Mouse (Mus musculus): ENCODE results near the gene Kiss1.
"Not testable (repeated sequence)": the region's sequence is repeated elsewhere in the genome, so short reads cannot be mapped to it uniquely, and the experiment has no call there.

The Kiss1 gene

GRCm38 (mm10) chr1:133317149-133317548 lies 4.5 kb upstream of the Kiss1 start:
- DNase-seq (ENCODE audit: low spot score), result no peak

- no peak for DNase-seq (ENCODE audit: low spot score)
These were observed 1.7 kb downstream of the Kiss1 start for GRCm38 (mm10) chr1:133323333-133323732.

- no peak for DNase-seq (ENCODE audit: low spot score)
These were observed 4.3 kb downstream of the Kiss1 start for GRCm38 (mm10) chr1:133325951-133326350.

- DNase-seq (ENCODE audit: low spot score), result no peak
These were observed 5.4 kb downstream of the Kiss1 start for GRCm38 (mm10) chr1:133327094-133327493.

GRCm38 (mm10) chr1:133328299-133328795 lies 6.7 kb downstream of the Kiss1 start:
- no peak for DNase-seq (ENCODE audit: low spot score)

- no peak for DNase-seq (ENCODE audit: low spot score)
These were observed 7.4 kb downstream of the Kiss1 start for GRCm38 (mm10) chr1:133328896-133329637.

- DNase-seq (ENCODE audit: low spot score), result no peak
These were observed 7.9 kb downstream of the Kiss1 start for GRCm38 (mm10) chr1:133329638-133329964.

- no peak for DNase-seq (ENCODE audit: low spot score)
These were observed 9.5 kb downstream of the Kiss1 start for GRCm38 (mm10) chr1:133331142-133331541.

GRCm38 (mm10) chr1:133332656-133333430 lies 11.2 kb downstream of the Kiss1 start:
- DNase-seq (ENCODE audit: low spot score), result no peak

- no peak for DNase-seq (ENCODE audit: low spot score)
These were observed 12.3 kb downstream of the Kiss1 start for GRCm38 (mm10) chr1:133333937-133334336.

- not testable (repeated sequence) for DNase-seq (ENCODE audit: low spot score)
These were observed 18.7 kb downstream of the Kiss1 start for GRCm38 (mm10) chr1:133340403-133340802.

GRCm38 (mm10) chr1:133344357-133344756 lies 22.7 kb downstream of the Kiss1 start:
- no peak for DNase-seq (ENCODE audit: low spot score)

GRCm38 (mm10) chr1:133346531-133346930 lies 24.9 kb downstream of the Kiss1 start:
- DNase-seq (ENCODE audit: low spot score), result no peak

GRCm38 (mm10) chr1:133347226-133347625 lies 25.6 kb downstream of the Kiss1 start:
- DNase-seq (ENCODE audit: low spot score), result no peak

- no peak for DNase-seq (ENCODE audit: low spot score)
These were observed 26.2 kb downstream of the Kiss1 start for GRCm38 (mm10) chr1:133347693-133348520.

- DNase-seq (ENCODE audit: low spot score), result no peak
These were observed 28.5 kb downstream of the Kiss1 start, which contains the start of gene Ren1 for GRCm38 (mm10) chr1:133350210-133350609. Ren1 (plus strand) TSS chr1:133350510.

GRCm38 (mm10) chr1:133351762-133352161 lies 30.1 kb downstream of the Kiss1 start:
- DNase-seq (ENCODE audit: low spot score), result no peak

- DNase-seq (ENCODE audit: low spot score), result peak; percentile 53
These were observed 31.7 kb downstream of the Kiss1 start for GRCm38 (mm10) chr1:133353371-133353809.

GRCm38 (mm10) chr1:133355469-133355868 lies 33.8 kb downstream of the Kiss1 start:
- no peak for DNase-seq (ENCODE audit: low spot score)

GRCm38 (mm10) chr1:133355912-133356311 lies 34.2 kb downstream of the Kiss1 start:
- DNase-seq (ENCODE audit: low spot score), result no peak

- DNase-seq (ENCODE audit: low spot score), result no peak
These were observed 34.7 kb downstream of the Kiss1 start for GRCm38 (mm10) chr1:133356330-133356729.

- DNase-seq (ENCODE audit: low spot score), result no peak
These were observed 39.3 kb downstream of the Kiss1 start for GRCm38 (mm10) chr1:133361006-133361405.

Measured in ovary, postnatal 10 days (tissue).